Mouse (Mus musculus) liver, adult 2 months (tissue): Measurements from ENCODE around the gene Gm4559.

Source experiments
- CTCF ChIP-seq: fragments of 200-500 bp; IDR thresholded peaks from 2 replicates; pipeline ENCODE4 v1.5.1; 2011; ENCODE audit warnings: low read depth, low read length, control low read depth
- POLR2A ChIP-seq: fragments of 200-500 bp; IDR thresholded peaks from 2 replicates; pipeline ENCODE4 v1.6.1; 2011; ENCODE audit warnings: low read length, control low read depth; ENCODE audit not compliant: insufficient read depth; ENCODE audit errors: extremely low read depth

GRCm38 (mm10) chr7:142284023-142284591, 9.9 kb upstream of the Gm4559 start:
- TF ChIP-seq CTCF (peak; percentile 33; the same call in 1 of the 2 replicates), POLR2A (no peak)
